Mouse (Mus musculus): ENCODE data around the gene Atp5g1. TPM values are rescaled to one million over a fixed set of nuclear protein-coding genes. Genes with fewer than 3 reads are reported as not detected.

The Atp5g1 gene
- polyA plus RNA-seq, 1 experiment = 101 TPM

DNA sequence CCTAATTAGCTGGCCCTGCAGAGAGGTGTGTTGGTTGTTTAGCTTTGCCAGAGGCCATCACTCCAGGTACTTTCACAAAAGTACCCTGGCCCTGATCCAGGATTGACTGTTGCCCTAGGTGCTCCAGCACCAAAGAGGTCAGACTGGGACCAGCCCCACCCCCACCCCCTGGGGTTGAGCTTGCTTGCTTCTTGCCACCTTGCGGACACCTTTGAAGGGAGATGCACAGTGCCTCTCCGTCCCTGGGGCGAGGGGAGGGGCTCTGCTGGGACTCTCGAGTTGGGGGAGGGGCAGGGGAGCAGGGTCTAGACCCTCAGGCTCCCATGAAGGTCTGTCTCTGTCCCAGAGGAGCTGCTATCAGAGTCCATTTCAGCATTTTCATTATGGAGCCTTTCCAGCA is 25.5 kb downstream of the Atp5g1 start:
- Histone ChIP-seq H3K27ac (ENCODE audit: insufficient read depth, low read depth, low read length) (no peak overlapping the region), H3K4me3 (ENCODE audit: insufficient read depth, low read length) (no peak overlapping the region), H3K4me1 (ENCODE audit: control insufficient read depth, insufficient read depth, low read length) (peaks cover 9% of the 10 kb centered on the region)
- TF ChIP-seq POLR2A (IDR thresholded peaks at IDR 0.05; ENCODE audit: borderline replicate concordance, low read depth, low read length) (no peak), CTCF (IDR thresholded peaks at IDR 0.05; ENCODE audit: low read depth, low read length) (no peak)

DNA sequence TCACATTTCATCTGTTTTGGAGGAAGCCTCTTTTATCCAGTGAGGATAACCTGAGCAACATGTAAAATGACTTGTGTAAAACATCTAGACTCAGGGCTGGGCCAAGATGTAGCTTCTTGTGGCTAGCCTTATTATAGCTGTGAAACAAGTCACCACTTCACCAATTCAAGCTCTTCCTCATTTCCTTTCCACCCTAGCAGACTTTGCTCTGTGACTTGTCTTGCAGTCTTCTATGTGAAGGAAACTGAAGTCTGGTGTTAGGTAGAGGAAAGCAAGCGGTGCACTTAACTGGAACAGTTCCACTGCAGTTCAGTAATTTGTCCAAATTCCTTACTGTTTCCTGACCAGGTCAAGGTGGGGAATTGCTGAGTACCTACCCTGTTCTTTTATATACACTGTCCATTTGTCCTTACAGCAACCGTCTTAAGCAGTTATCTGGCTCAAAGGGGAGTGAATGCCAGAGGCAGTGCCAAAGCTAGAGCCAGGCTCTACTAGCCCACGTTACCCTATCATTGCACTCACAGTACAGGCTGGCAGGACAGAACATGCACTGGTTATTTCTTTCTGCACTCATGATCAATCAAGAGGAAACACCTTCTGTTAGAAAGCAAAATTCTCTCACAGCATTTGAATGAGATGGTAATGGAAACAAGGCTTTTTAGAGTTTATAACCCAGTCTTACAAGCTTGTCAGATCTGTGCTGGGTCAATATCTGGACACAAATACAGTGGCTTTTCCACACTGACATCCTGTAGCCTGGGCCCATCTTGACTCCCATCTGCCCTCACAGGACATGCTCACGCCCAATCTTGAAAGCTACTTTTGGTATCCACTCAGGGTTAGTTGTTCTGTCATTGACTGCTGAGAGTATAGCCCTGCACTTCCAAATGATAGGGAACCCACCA is 27.7 kb downstream of the Atp5g1 start:
- Histone ChIP-seq H3K27ac (ENCODE audit: insufficient read depth, low read depth, low read length) (no peak overlapping the region), H3K4me1 (ENCODE audit: control insufficient read depth, insufficient read depth, low read length) (peaks cover 9% of the 10 kb centered on the region), H3K4me3 (ENCODE audit: insufficient read depth, low read length) (no peak overlapping the region)
- no peak for TF ChIP-seq CTCF (IDR thresholded peaks at IDR 0.05; ENCODE audit: low read depth, low read length)
- TF ChIP-seq POLR2A (IDR thresholded peaks at IDR 0.05; ENCODE audit: borderline replicate concordance, low read depth, low read length) = no peak

DNA sequence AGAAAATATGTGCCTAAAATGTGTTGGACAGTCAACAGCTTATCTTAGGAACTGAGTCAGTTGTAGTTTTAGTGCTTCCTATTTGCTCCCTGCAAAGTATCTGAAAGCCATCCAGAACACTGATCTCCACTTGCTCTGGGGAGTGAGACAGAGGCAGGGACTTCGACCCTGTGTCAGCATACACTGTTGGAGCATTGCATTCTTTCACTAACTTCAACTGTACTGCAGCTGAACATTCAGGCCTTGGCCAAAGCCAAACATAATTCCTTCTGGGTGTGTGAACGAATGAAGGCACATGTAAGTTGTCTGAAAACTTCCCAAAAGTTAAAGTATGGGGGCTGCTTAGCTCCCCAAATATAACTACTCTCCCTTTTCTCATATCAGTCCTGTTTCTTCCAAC is 28.7 kb downstream of the Atp5g1 start:
- peaks cover 9% of the 10 kb centered on the region for H3K4me1 ChIP-seq (ENCODE audit: control insufficient read depth, insufficient read depth, low read length)
- H3K4me3 ChIP-seq (ENCODE audit: insufficient read depth, low read length) = no peak overlapping the region
- H3K27ac ChIP-seq (ENCODE audit: insufficient read depth, low read depth, low read length) = no peak overlapping the region
- TF ChIP-seq CTCF (IDR thresholded peaks at IDR 0.05; ENCODE audit: low read depth, low read length) (no peak), POLR2A (IDR thresholded peaks at IDR 0.05; ENCODE audit: borderline replicate concordance, low read depth, low read length) (no peak)

DNA sequence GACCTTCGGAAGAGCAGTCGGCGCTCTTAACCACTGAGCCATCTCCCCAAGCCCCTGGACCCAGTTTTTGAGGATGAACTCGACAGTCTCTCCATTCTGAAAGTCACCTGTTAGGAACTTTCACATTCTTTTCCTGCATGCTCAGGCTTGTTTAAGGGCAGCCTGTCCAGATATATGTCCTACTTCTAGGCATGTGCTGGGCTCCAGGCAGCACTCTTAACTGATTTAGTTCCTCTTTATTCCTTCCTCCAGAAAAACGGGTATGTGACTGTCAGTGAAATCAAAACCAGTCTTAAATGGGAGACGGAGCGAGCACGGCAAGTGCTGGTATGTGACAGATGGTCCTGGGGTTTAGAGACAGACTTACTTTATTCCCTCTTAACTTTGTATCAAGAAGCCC is 29.4 kb downstream of the Atp5g1 start:
- H3K27ac ChIP-seq (ENCODE audit: insufficient read depth, low read depth, low read length) = peak overlapping the region; percentile 31
- no peak for TF ChIP-seq CTCF (IDR thresholded peaks at IDR 0.05; ENCODE audit: low read depth, low read length)
- no peak for TF ChIP-seq POLR2A (IDR thresholded peaks at IDR 0.05; ENCODE audit: borderline replicate concordance, low read depth, low read length)
- no peak overlapping the region for H3K4me3 ChIP-seq (ENCODE audit: insufficient read depth, low read length)
- peaks cover 9% of the 10 kb centered on the region for H3K4me1 ChIP-seq (ENCODE audit: control insufficient read depth, insufficient read depth, low read length)

DNA sequence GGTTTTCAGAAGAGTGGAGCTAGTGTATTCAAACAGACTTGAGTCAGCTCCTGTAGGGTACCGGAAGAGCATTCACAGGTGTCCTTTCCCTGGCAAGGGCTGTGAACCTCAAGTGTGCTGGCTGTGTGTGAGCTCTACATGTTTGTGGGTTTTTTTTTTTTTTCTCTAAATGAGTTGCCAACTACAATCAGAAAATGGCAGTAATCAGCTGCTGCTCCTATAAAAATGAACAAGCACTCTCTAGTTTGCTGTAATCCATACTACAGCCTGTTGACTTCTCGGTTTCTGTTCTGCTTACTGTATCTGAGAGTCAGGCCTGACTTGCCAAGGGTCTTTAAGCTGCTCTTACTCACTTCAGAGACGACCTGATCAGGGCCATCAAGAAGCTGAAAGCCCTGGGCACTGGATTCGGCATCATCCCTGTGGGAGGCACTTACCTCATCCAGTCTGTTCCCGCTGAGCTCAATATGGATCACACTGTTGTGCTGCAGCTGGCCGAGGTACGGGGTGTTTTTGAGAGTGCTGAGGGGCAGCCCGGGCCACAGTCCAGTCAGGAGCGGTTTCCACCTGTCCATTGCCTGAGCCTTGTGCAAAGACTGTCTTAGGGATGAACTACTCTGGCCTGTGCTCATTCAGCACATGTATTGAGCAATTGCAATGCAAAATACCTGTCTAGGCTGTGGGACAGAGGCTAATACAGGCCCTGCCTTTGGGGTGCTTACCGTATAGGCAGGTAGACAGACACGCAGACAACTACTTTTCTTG is 30.5 kb downstream of the Atp5g1 start:
- TF ChIP-seq POLR2A (IDR thresholded peaks at IDR 0.05; ENCODE audit: borderline replicate concordance, low read depth, low read length) (no peak), CTCF (IDR thresholded peaks at IDR 0.05; ENCODE audit: low read depth, low read length) (no peak)
- peaks cover 9% of the 10 kb centered on the region for H3K4me1 ChIP-seq (ENCODE audit: control insufficient read depth, insufficient read depth, low read length)
- no peak overlapping the region for H3K4me3 ChIP-seq (ENCODE audit: insufficient read depth, low read length)
- no peak overlapping the region for H3K27ac ChIP-seq (ENCODE audit: insufficient read depth, low read depth, low read length)

DNA sequence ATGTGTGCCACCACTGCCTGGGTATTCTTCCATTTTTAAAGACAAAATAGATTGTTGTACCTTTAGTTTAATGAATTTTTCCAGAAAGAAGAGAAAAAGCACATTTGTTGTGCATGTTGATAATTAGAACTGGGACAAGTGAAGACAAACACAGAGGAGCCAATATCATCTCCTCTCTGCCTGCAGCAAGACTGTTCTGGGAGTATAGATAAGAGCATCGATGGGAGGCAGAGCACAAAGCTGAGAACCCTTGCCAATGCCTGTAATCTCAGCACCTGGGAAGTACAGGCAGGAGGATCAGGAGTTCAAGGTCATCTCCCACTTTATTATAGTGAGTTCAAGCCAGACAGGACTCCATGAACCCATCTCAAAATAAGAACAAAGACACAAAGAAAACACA is 36.9 kb downstream of the Atp5g1 start:
- Histone ChIP-seq H3K4me3 (ENCODE audit: insufficient read depth, low read length) (no peak overlapping the region), H3K4me1 (ENCODE audit: control insufficient read depth, insufficient read depth, low read length) (peaks cover 8% of the 10 kb centered on the region), H3K27ac (ENCODE audit: insufficient read depth, low read depth, low read length) (no peak overlapping the region)
- no peak for TF ChIP-seq CTCF (IDR thresholded peaks at IDR 0.05; ENCODE audit: low read depth, low read length)
- no peak for TF ChIP-seq POLR2A (IDR thresholded peaks at IDR 0.05; ENCODE audit: borderline replicate concordance, low read depth, low read length)

- no peak for TF ChIP-seq POLR2A (IDR thresholded peaks at IDR 0.05; ENCODE audit: borderline replicate concordance, low read depth, low read length)
- TF ChIP-seq CTCF (IDR thresholded peaks at IDR 0.05; ENCODE audit: low read depth, low read length) = no peak
Observed at GRCm38 (mm10) chr11:96037499-96037898, 38.0 kb downstream of the Atp5g1 start.

DNA sequence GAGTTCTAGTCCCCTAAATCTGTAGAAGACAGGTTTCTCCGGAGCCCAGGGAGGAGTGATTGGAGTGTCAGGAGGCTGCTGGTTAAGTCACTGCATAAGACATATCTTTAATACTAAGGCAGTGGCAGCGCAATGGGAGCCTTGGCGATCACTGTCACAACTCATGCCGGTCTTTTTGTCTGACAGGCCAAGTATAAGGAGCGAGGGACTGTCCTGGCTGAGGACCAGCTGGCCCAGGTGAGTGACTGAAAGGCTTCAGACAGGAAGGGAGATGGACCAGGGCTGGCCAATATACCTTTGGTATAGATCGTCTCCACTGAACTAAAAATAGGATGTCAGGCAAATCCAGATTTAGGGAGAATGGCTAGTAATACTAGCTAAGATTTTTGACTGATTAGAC is 40.3 kb downstream of the Atp5g1 start:
- TF ChIP-seq CTCF (IDR thresholded peaks at IDR 0.05; ENCODE audit: low read depth, low read length) = no peak
- TF ChIP-seq POLR2A (IDR thresholded peaks at IDR 0.05; ENCODE audit: borderline replicate concordance, low read depth, low read length) = no peak
- H3K27ac ChIP-seq (ENCODE audit: insufficient read depth, low read depth, low read length) = no peak overlapping the region
- peak overlapping the region; percentile 88 for H3K4me3 ChIP-seq (ENCODE audit: insufficient read depth, low read length)
- peaks cover 8% of the 10 kb centered on the region for H3K4me1 ChIP-seq (ENCODE audit: control insufficient read depth, insufficient read depth, low read length)

More at GRCm38 (mm10) chr11:96037499-96037898, 38.0 kb downstream of the Atp5g1 start:
- H3K27ac ChIP-seq (ENCODE audit: insufficient read depth, low read depth, low read length) = no peak overlapping the region
- no peak overlapping the region for H3K4me3 ChIP-seq (ENCODE audit: insufficient read depth, low read length)
- H3K4me1 ChIP-seq (ENCODE audit: control insufficient read depth, insufficient read depth, low read length) = peaks cover 8% of the 10 kb centered on the region

DNA sequence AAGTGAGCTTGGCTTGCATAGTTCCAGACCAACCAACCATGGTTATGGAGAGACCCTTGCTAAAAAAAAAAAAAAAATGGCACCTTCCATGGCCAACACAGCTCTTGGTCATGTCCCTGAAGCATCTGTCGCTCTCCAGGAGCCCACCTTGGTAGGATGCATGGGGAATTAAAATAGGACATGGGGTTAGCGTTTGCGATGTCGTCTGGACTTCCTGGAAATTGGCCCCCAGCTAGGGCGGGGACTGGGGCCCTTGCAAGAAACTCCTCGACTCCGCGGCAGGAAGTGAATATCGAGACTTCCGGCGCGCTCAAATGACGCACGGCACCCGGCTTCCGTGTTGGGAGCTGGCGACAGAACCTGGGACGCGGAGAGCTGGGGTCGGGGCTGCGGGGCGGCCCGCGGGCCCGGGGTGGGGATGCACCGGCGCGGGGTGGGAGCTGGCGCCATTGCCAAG is 40.8 kb downstream of the Atp5g1 start, which contains the start of gene Snf8:
Gene Snf8 (plus strand): TSS at position 290 of the 457 bp plus-strand sequence.
- Histone ChIP-seq H3K4me3 (ENCODE audit: insufficient read depth, low read length) (peak within 1 kb of the TSS; percentile 88), H3K4me1 (ENCODE audit: control insufficient read depth, insufficient read depth, low read length) (peaks cover 8% of the 10 kb centered on the region), H3K27ac (ENCODE audit: insufficient read depth, low read depth, low read length) (peak within 1 kb of the TSS; percentile 67)
- TF ChIP-seq POLR2A (IDR thresholded peaks at IDR 0.05; ENCODE audit: borderline replicate concordance, low read depth, low read length) (no peak; the same call in 1 of the 2 replicates), CTCF (IDR thresholded peaks at IDR 0.05; ENCODE audit: low read depth, low read length) (no peak)
